Mouse (Mus musculus): ENCODE measurements around the gene Gm10334.
"Not testable (repeated sequence)": the region's sequence is repeated elsewhere in the genome, so short reads cannot be mapped to it uniquely, and the experiment has no call there.

Gm10334 gene

DNA sequence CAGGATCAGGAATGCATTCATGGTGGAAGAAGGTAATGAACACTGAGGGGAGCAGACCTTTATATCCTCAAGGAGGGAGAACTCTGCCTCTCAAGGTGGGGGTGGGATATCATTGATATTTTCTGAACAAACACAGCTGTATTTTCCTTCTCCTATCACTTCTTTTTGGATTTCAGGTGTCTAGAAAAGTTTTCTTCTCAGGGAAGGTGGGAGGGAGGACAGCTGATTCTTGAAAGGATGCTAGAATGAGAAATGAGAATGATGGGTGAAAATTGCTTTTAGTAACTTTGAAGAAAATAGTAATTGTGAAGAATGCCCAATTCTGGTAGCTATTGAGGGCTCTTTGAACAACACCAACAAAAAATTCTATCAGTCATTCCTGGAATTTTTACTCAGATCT is at the start of gene Gm10334:
Gene Gm10334 (minus strand): TSS at position 101 of the 400 bp plus-strand sequence.
- in situ Hi-C loops (cut with MseI, MboI) = not testable (repeated sequence)

GRCm38 (mm10) chr6:41458632-41459031 is 12.7 kb upstream of the Gm10334 start, which contains the start of gene Prss1:
TSS of gene Prss1 (plus strand) at chr6:41458932.
- in situ Hi-C loops (cut with MseI, MboI) = not testable (repeated sequence)

GRCm38 (mm10) chr6:41442261-41442660 is 3.7 kb downstream of the Gm10334 start:
- in situ Hi-C loops (cut with MseI, MboI) = not testable (repeated sequence)

Measured in mouse trophoblast stem cell (cell line).